Mouse (Mus musculus): Measurements from ENCODE around the gene Vmn2r31.
"Not testable (repeated sequence)": the region's sequence is repeated elsewhere in the genome, so short reads cannot be mapped to it uniquely, and the experiment has no call there.

The Vmn2r31 gene

GRCm38 (mm10) chr7:7399603-7400002 is at the start of gene Vmn2r31:
Gene Vmn2r31, minus strand, starts transcription at chr7:7399703.
- not testable (repeated sequence) for DNase-seq (ENCODE audit: low read depth, low spot score)

GRCm38 (mm10) chr7:7374431-7374830 is 25.1 kb downstream of the Vmn2r31 start, which contains the start of gene Gm45783:
Gene Gm45783, minus strand, starts transcription at chr7:7374573.
- DNase-seq (ENCODE audit: low read depth, low spot score): not testable (repeated sequence)

- not testable (repeated sequence) for DNase-seq (ENCODE audit: low read depth, low spot score)
These were observed 62.0 kb downstream of the Vmn2r31 start, which contains the start of gene Vmn2r30 for GRCm38 (mm10) chr7:7337509-7337908. Gene Vmn2r30, minus strand, starts transcription at chr7:7337609.
